Mouse (Mus musculus) right cerebral cortex, postnatal 36 days (tissue): ENCODE results near the gene Pex26.

Experiments used
- DNase-seq, 2 experiments: peaks; one replicate each; pipeline ENCODE4 v3.0.0; 2022; ENCODE audit warnings: low spot score in 2 of 2, mixed read lengths in 1 of 2

Pex26 gene

GRCm38 (mm10) chr6:121241780-121242179, 58.3 kb downstream of the Pex26 start:
- DNase-seq: no peak

- DNase-seq: no peak
Measured at GRCm38 (mm10) chr6:121243161-121243560, 59.7 kb downstream of the Pex26 start.

GRCm38 (mm10) chr6:121245127-121246036, 61.9 kb downstream of the Pex26 start, which contains the start of gene Usp18:
Gene Usp18, plus strand, starts transcription at chr6:121245906.
- peak; percentile 40 to 61 for DNase-seq

- DNase-seq: no peak
Measured at GRCm38 (mm10) chr6:121246037-121246361, 62.5 kb downstream of the Pex26 start.
